Mouse (Mus musculus): Measurements from ENCODE around the gene Psrc1.

- no peak for TF ChIP-seq ETS1 (conservative IDR thresholded peaks at IDR 0.05; ENCODE audit: low read depth, low read length)
- TF ChIP-seq MAFK (IDR thresholded peaks at IDR 0.05; ENCODE audit: insufficient replicate concordance, low read length), result no peak
- no peak for TF ChIP-seq ZMIZ1 (IDR thresholded peaks at IDR 0.05; ENCODE audit: low read depth, low read length)
- TF ChIP-seq KAT2A (IDR thresholded peaks at IDR 0.05; ENCODE audit: insufficient replicate concordance, low read length), result no peak
- TF ChIP-seq POLR2A (IDR thresholded peaks at IDR 0.05; ENCODE audit: low read depth, low read length), result no peak
- no peak for TF ChIP-seq UBTF (IDR thresholded peaks at IDR 0.05; ENCODE audit: low read depth, low read length)
- no peak for TF ChIP-seq TCF12 (IDR thresholded peaks at IDR 0.05; ENCODE audit: low read depth, low read length)
- no peak for TF ChIP-seq CTCF (conservative IDR thresholded peaks at IDR 0.05 in 1 of 2, IDR thresholded peaks at IDR 0.05 in 1 of 2; ENCODE audit: low read depth in 2 of 2, low read length in 2 of 2)
- no peak for TF ChIP-seq GABPA (IDR thresholded peaks at IDR 0.05; ENCODE audit: insufficient replicate concordance, low read depth, low read length)
- TF ChIP-seq ELF1 (IDR thresholded peaks at IDR 0.05; ENCODE audit: low read depth, low read length), result no peak
Measured at GRCm38 (mm10) chr3:108348376-108348775, 35.3 kb upstream of the Psrc1 start.
